ENCODE assay signal across 15 mouse cellular contexts in genomic region chr5:108696542-108696941, GRCm38 (mm10). TPM values are rescaled to one million over a fixed set of nuclear protein-coding genes. Genes with fewer than 3 reads are reported as not detected.
DNase-seq lines count a peak whose midpoint lies in the region; ATAC-seq and TF ChIP-seq lines count a peak whose summit lies in the region.
"Had no signal": no experiment of that assay in that cellular context is flagged by ENCODE, and none has a peak within 500 bp of the region (broad histone marks: within the 10 kb centered on the region; RNA-seq: fewer than 3 reads in every experiment).

No protein-coding gene starts in this region.

- H3K4me2 ChIP-seq in heart, embryonic 12.5 days: peak overlapping the region; percentile 78
- H3K4me2 ChIP-seq in lung, embryonic 14.5 days: peak overlapping the region; percentile 15; the same call in 1 of the 2 replicates
- no peak overlapping the region for H3K4me2 ChIP-seq in hindbrain, postnatal 0 days (ENCODE audit: low read depth, low read length)
- 0 out of 2 replicates have a peak overlapping the region, but pooled peaks have one; percentile 8 for H3K4me2 ChIP-seq in stomach, embryonic 15.5 days

- no peak overlapping the region for H3K9ac ChIP-seq in heart, embryonic 12.5 days
- H3K9ac ChIP-seq in lung, embryonic 14.5 days: no peak overlapping the region
- H3K9ac ChIP-seq in hindbrain, postnatal 0 days (replicated peaks; ENCODE audit: low read length): no peak overlapping the region
- H3K9ac ChIP-seq in stomach, embryonic 15.5 days: no peak overlapping the region
- H3K9ac ChIP-seq: liver, embryonic 14.5 days had no signal

- no peaks in the 10 kb centered on the region for H3K27me3 ChIP-seq in heart, embryonic 12.5 days (replicated peaks)
- no peaks in the 10 kb centered on the region for H3K27me3 ChIP-seq in lung, embryonic 14.5 days (ENCODE audit: insufficient read depth, low read length)
- peaks cover 3% of the 10 kb centered on the region; the same call in 1 of the 2 replicates for H3K27me3 ChIP-seq in hindbrain, postnatal 0 days (ENCODE audit: insufficient read depth, low read length)
- H3K27me3 ChIP-seq in stomach, embryonic 15.5 days (replicated peaks): no peaks in the 10 kb centered on the region

- H3K27ac ChIP-seq in heart, embryonic 12.5 days (ENCODE audit: poor library complexity, severe bottlenecking): peak overlapping the region; percentile 26; the same call in 1 of the 2 replicates
- H3K27ac ChIP-seq in lung, embryonic 14.5 days (ENCODE audit: low read depth): no peak overlapping the region
- 0 out of 2 replicates have a peak overlapping the region, but pooled peaks have one; percentile 67 for H3K27ac ChIP-seq in hindbrain, postnatal 0 days
- peak overlapping the region; percentile 61 for H3K27ac ChIP-seq in stomach, embryonic 15.5 days
- H3K27ac ChIP-seq: kidney, postnatal 0 days; liver, embryonic 14.5 days had no signal

- H3K9me3 ChIP-seq in heart, embryonic 12.5 days (replicated peaks): no peaks in the 10 kb centered on the region
- no peaks in the 10 kb centered on the region for H3K9me3 ChIP-seq in lung, embryonic 14.5 days (ENCODE audit: low read depth, low read length)
- H3K9me3 ChIP-seq in hindbrain, postnatal 0 days (ENCODE audit: low read length): no peaks in the 10 kb centered on the region
- H3K9me3 ChIP-seq in stomach, embryonic 15.5 days: no peaks in the 10 kb centered on the region

- no peak overlapping the region for H3K4me3 ChIP-seq in heart, embryonic 12.5 days
- H3K4me3 ChIP-seq in lung, embryonic 14.5 days (ENCODE audit: low read depth, low read length): no peak overlapping the region
- H3K4me3 ChIP-seq in hindbrain, postnatal 0 days (ENCODE audit: low read length): no peak overlapping the region
- no peak overlapping the region for H3K4me3 ChIP-seq in stomach, embryonic 15.5 days (replicated peaks)

- H3K4me1 ChIP-seq in heart, embryonic 12.5 days (replicated peaks): peaks cover 83% of the 10 kb centered on the region
- peaks cover 20% of the 10 kb centered on the region for H3K4me1 ChIP-seq in lung, embryonic 14.5 days (ENCODE audit: insufficient read depth)
- peaks cover 7% of the 10 kb centered on the region for H3K4me1 ChIP-seq in hindbrain, postnatal 0 days (ENCODE audit: insufficient read depth, low read length)
- H3K4me1 ChIP-seq in stomach, embryonic 15.5 days: peaks cover 46% of the 10 kb centered on the region

- no peak for TF ChIP-seq CTCF in lung, embryonic 14.5 days (IDR thresholded peaks at IDR 0.05; ENCODE audit: low read depth)
- TF ChIP-seq CTCF in hindbrain, postnatal 0 days (IDR thresholded peaks at IDR 0.05; ENCODE audit: low read depth): no peak

- 85% methylated on average over 3 of the region's 3 CpGs for WGBS in heart, embryonic 12.5 days
- WGBS in lung, embryonic 14.5 days: 81% methylated on average over 3 of the region's 3 CpGs
- WGBS in hindbrain, postnatal 0 days: 75% methylated on average over 3 of the region's 3 CpGs
- WGBS in stomach, embryonic 15.5 days: 79% methylated on average over 3 of the region's 3 CpGs

- intact Hi-C loops in heart, postnatal 25 days (cut with DNase I): no loop called here

- DNase-seq in heart, postnatal 25 days (ENCODE audit: low spot score): no peak
- no peak for DNase-seq in lung, embryonic 14.5 days
- no peak for DNase-seq in lung, postnatal 14 days
- no peak for DNase-seq in hindbrain, postnatal 0 days (ENCODE audit: low spot score)
- DNase-seq in layer of hippocampus, postnatal 25 days (ENCODE audit: extremely low spot score in 1 of 2, low spot score in 1 of 2): no peak
- DNase-seq in frontal cortex, postnatal 25 days (ENCODE audit: low spot score in 2 of 2): no peak
- DNase-seq: cerebellum, adult 11-12 months; heart, postnatal 36 days; lung, postnatal 4 days; thymus, postnatal 4 days had no signal

- no peak for ATAC-seq in heart, embryonic 12.5 days (ENCODE audit: insufficient number of reproducible peaks, low FRiP score)
- no peak for ATAC-seq in lung, embryonic 14.5 days (ENCODE audit: insufficient read depth)
- no peak for ATAC-seq in hindbrain, postnatal 0 days
- ATAC-seq in stomach, embryonic 15.5 days (ENCODE audit: insufficient read depth, low FRiP score, low read depth): no peak
- ATAC-seq: midbrain, embryonic 16.5 days had no signal

- no peaks in the 10 kb centered on the region; the same call in 1 of the 2 replicates for H3K36me3 ChIP-seq in heart, embryonic 12.5 days
- H3K36me3 ChIP-seq in lung, embryonic 14.5 days (ENCODE audit: insufficient read depth): 0 out of 2 replicates have a peak, but pooled peaks cover 2% of the 10 kb centered on the region
- H3K36me3 ChIP-seq in hindbrain, postnatal 0 days (ENCODE audit: insufficient read depth, low read length): no peaks in the 10 kb centered on the region
- no peaks in the 10 kb centered on the region for H3K36me3 ChIP-seq in stomach, embryonic 15.5 days

RNA-seq across cellular contexts. Expression of gene Fgfrl1, which starts 4.4 kb away (rescaled TPM):
- polyA plus RNA-seq in heart, embryonic 12.5 days (2016; fragmentation: Nextera tagmentation; extraction: Ambion mirVana): 39.1 and 40.1 TPM in 2 replicates
- 10 to 100 TPM; 18.4 to 19.8 TPM for total RNA-seq in heart, postnatal 25 days (2021)
- polyA plus RNA-seq in lung, embryonic 14.5 days (2014; fragmentation: Nextera tagmentation; extraction: Ambion mirVana): 40.1 and 47.5 TPM in 2 replicates
- total RNA-seq in hindbrain, postnatal 0 days (2014; rRNA removed): 38.5 and 42.7 TPM in 2 replicates
- polyA plus RNA-seq in hindbrain, postnatal 0 days (2015; fragmentation: Nextera tagmentation; extraction: Ambion mirVana): 11.3 and 12.1 TPM in 2 replicates
- 25.9 and 26.4 TPM in 2 replicates for polyA plus RNA-seq in stomach, embryonic 15.5 days (2015; fragmentation: Nextera tagmentation; extraction: Ambion mirVana)
- total RNA-seq in layer of hippocampus, postnatal 25 days (2021): 10 to 100 TPM; 23.5 to 31.4 TPM

RNA-seq across cellular contexts. Expression of gene Slc26a1, which starts 21.2 kb away (rescaled TPM):
- 0.54 and 1.0 TPM in 2 replicates for polyA plus RNA-seq in heart, embryonic 12.5 days (2016; fragmentation: Nextera tagmentation; extraction: Ambion mirVana)
- not detected for total RNA-seq in heart, postnatal 25 days (2021)
- polyA plus RNA-seq in lung, embryonic 14.5 days (2014; fragmentation: Nextera tagmentation; extraction: Ambion mirVana): 0.60 and 0.70 TPM in 2 replicates
- 6.3 and 12.6 TPM in 2 replicates for total RNA-seq in hindbrain, postnatal 0 days (2014; rRNA removed)
- 3.5 and 3.6 TPM in 2 replicates for polyA plus RNA-seq in hindbrain, postnatal 0 days (2015; fragmentation: Nextera tagmentation; extraction: Ambion mirVana)
- polyA plus RNA-seq in stomach, embryonic 15.5 days (2015; fragmentation: Nextera tagmentation; extraction: Ambion mirVana): 2.3 and 2.6 TPM in 2 replicates
- 1 to 10 TPM; 1.2 to 1.6 TPM for total RNA-seq in layer of hippocampus, postnatal 25 days (2021)
- total RNA-seq: heart, postnatal 36 days had no signal

RNA-seq across cellular contexts. Expression of gene Dgkq, which starts 27.1 kb away (rescaled TPM):
- 8.4 and 9.4 TPM in 2 replicates for polyA plus RNA-seq in heart, embryonic 12.5 days (2016; fragmentation: Nextera tagmentation; extraction: Ambion mirVana)
- total RNA-seq in heart, postnatal 25 days (2021): 10 to 100 TPM in 1 of 2 experiments, 1 to 10 TPM in 1; 8.4 to 10.1 TPM
- polyA plus RNA-seq in lung, embryonic 14.5 days (2014; fragmentation: Nextera tagmentation; extraction: Ambion mirVana): 8.7 and 12.1 TPM in 2 replicates
- total RNA-seq in hindbrain, postnatal 0 days (2014; rRNA removed): 48.2 and 64.4 TPM in 2 replicates
- 19.3 and 20.0 TPM in 2 replicates for polyA plus RNA-seq in hindbrain, postnatal 0 days (2015; fragmentation: Nextera tagmentation; extraction: Ambion mirVana)
- polyA plus RNA-seq in stomach, embryonic 15.5 days (2015; fragmentation: Nextera tagmentation; extraction: Ambion mirVana): 10.6 and 11.0 TPM in 2 replicates
- total RNA-seq in layer of hippocampus, postnatal 25 days (2021): 10 to 100 TPM; 44.5 to 54.9 TPM

RNA-seq across cellular contexts. Expression of gene Idua, which starts 36.4 kb away (rescaled TPM):
- 16.5 and 17.8 TPM in 2 replicates for polyA plus RNA-seq in heart, embryonic 12.5 days (2016; fragmentation: Nextera tagmentation; extraction: Ambion mirVana)
- 10 to 100 TPM; 18.8 to 20.3 TPM for total RNA-seq in heart, postnatal 25 days (2021)
- polyA plus RNA-seq in lung, embryonic 14.5 days (2014; fragmentation: Nextera tagmentation; extraction: Ambion mirVana): 11.8 and 12.3 TPM in 2 replicates
- 4.9 and 11.4 TPM in 2 replicates for total RNA-seq in hindbrain, postnatal 0 days (2014; rRNA removed)
- 8.0 and 8.2 TPM in 2 replicates for polyA plus RNA-seq in hindbrain, postnatal 0 days (2015; fragmentation: Nextera tagmentation; extraction: Ambion mirVana)
- polyA plus RNA-seq in stomach, embryonic 15.5 days (2015; fragmentation: Nextera tagmentation; extraction: Ambion mirVana): 13.4 and 13.9 TPM in 2 replicates
- 10 to 100 TPM; 10.4 to 19.6 TPM for total RNA-seq in layer of hippocampus, postnatal 25 days (2021)
